ENCODE assay signal across 23 mouse cellular contexts in genomic region chr7:113614198-113614927, GRCm38 (mm10).
DNase-seq lines count a peak whose midpoint lies in the region; ATAC-seq lines count a peak whose summit lies in the region.
"Had no signal": no experiment of that assay in that cellular context is flagged by ENCODE, and none has a peak within 500 bp of the region (broad histone marks: within the 10 kb centered on the region; RNA-seq: fewer than 3 reads in every experiment).

No protein-coding gene starts in this region.

- ATAC-seq in granulocyte monocyte progenitor cell, adult 5-6 weeks (replicated peaks; ENCODE audit: poor library complexity, severe bottlenecking) = peak; percentile 24; the same call in 1 of the 2 replicates
- peak; percentile 42; the same call in 1 of the 2 replicates for ATAC-seq in heart, embryonic 12.5 days (ENCODE audit: insufficient number of reproducible peaks, low FRiP score)
- ATAC-seq: forebrain, embryonic 16.5 days; midbrain, embryonic 15.5 days had no signal

- no peaks in the 10 kb centered on the region for H3K36me3 ChIP-seq in heart, embryonic 12.5 days
- H3K36me3 ChIP-seq: hindbrain, embryonic 12.5 days; limb, embryonic 13.5 days; liver, embryonic 13.5 days; midbrain, embryonic 15.5 days had no signal

- H3K4me2 ChIP-seq in heart, embryonic 12.5 days = no peak overlapping the region
- H3K4me2 ChIP-seq: hindbrain, embryonic 12.5 days; limb, embryonic 13.5 days; liver, embryonic 13.5 days; lung, embryonic 14.5 days; midbrain, embryonic 15.5 days had no signal

- 46% methylated on average over 10 of the region's 10 CpGs for WGBS in heart, embryonic 12.5 days

- DNase-seq in A20 (ENCODE audit: low read depth, low spot score) = peak; percentile 6
- DNase-seq in heart, postnatal 10 days = peak; percentile 35 to 42
- DNase-seq in B cell, adult 2 months = no peak
- no peak for DNase-seq in adrenal gland, adult 2 months
- no peak for DNase-seq in kidney, adult 8-10 months
- DNase-seq: adrenal gland, postnatal 14 days; cerebellum, adult 2 months; gastrocnemius, postnatal 36 days; kidney, adult 11 months; kidney, postnatal 4 days; liver, embryonic 13.5 days; lung, embryonic 14.5 days; lung, postnatal 4 days; right cerebral cortex, adult 18-20 months; right cerebral cortex, postnatal 4 days; thymus, adult 18-20 months; thymus, postnatal 36 days had no signal

- no peaks in the 10 kb centered on the region for H3K27me3 ChIP-seq in heart, embryonic 12.5 days (replicated peaks)
- H3K27me3 ChIP-seq: hindbrain, embryonic 12.5 days; liver, embryonic 13.5 days; midbrain, embryonic 15.5 days had no signal

- no peak overlapping the region for H3K9ac ChIP-seq in heart, embryonic 12.5 days
- H3K9ac ChIP-seq: hindbrain, embryonic 12.5 days; limb, embryonic 13.5 days; liver, embryonic 13.5 days; lung, embryonic 14.5 days; midbrain, embryonic 15.5 days had no signal

- peaks cover 19% of the 10 kb centered on the region for H3K4me1 ChIP-seq in heart, embryonic 12.5 days (replicated peaks)
- H3K4me1 ChIP-seq: hindbrain, embryonic 12.5 days; limb, embryonic 13.5 days; liver, embryonic 13.5 days; midbrain, embryonic 15.5 days had no signal

- H3K4me3 ChIP-seq in heart, embryonic 12.5 days = no peak overlapping the region
- H3K4me3 ChIP-seq: hindbrain, embryonic 12.5 days; limb, embryonic 13.5 days; liver, embryonic 13.5 days; midbrain, embryonic 15.5 days had no signal

- H3K9me3 ChIP-seq in heart, embryonic 12.5 days (replicated peaks) = no peaks in the 10 kb centered on the region
- H3K9me3 ChIP-seq: hindbrain, embryonic 12.5 days; limb, embryonic 13.5 days; liver, embryonic 13.5 days; midbrain, embryonic 15.5 days had no signal

- intact Hi-C loops in heart, postnatal 10 days (cut with DNase I) = no loop called here

- peak overlapping the region; percentile 64 for H3K27ac ChIP-seq in heart, embryonic 12.5 days (ENCODE audit: poor library complexity, severe bottlenecking)
- H3K27ac ChIP-seq: hindbrain, embryonic 12.5 days; limb, embryonic 13.5 days; liver, embryonic 13.5 days; midbrain, embryonic 15.5 days had no signal

Comparison
In these comparisons a context has a peak if more than half of its experiments do, and no peak if none do; other contexts are left out.
1. DNase-seq: peak in A20 (single experiment) and heart, postnatal 10 days (2 of 2); none in B cell, adult 2 months (0 of 2), adrenal gland, adult 2 months (single experiment) and kidney, adult 8-10 months (0 of 2).